Mouse (Mus musculus) stomach, embryonic 16.5 days (tissue): ENCODE results near the gene Myh1. TPM values are rescaled to one million over a fixed set of nuclear protein-coding genes. Genes with fewer than 3 reads are reported as not detected.

Experiments used
- ATAC-seq: fragments of 200-750 bp; cut with Nextera tagmentation; 2 replicates; pipeline ENCODE4 v1.8.0; 2017; ENCODE audit warnings: moderate number of reproducible peaks, moderate TSS enrichment; ENCODE audit not compliant: insufficient read depth, low FRiP score
- H3K27ac ChIP-seq: fragments of 300-500 bp; sonication (generic); 2 replicates; pipeline ENCODE4 v1.5.1; 2014; ENCODE audit warnings: low read length
- H3K27me3 ChIP-seq: fragments of 300-500 bp; sonication (generic); 2 replicates; pipeline ENCODE4 v1.6.1; 2014; ENCODE audit warnings: low read length, control low read depth, mixed read lengths; ENCODE audit not compliant: control insufficient read depth, insufficient read depth
- H3K36me3 ChIP-seq: fragments of 300-500 bp; sonication (generic); 2 replicates; pipeline ENCODE4 v1.6.1; 2014; ENCODE audit warnings: low read length; ENCODE audit not compliant: control insufficient read depth, insufficient read depth
- H3K4me1 ChIP-seq: fragments of 300-500 bp; sonication (generic); 2 replicates; pipeline ENCODE4 v1.6.1; 2014; ENCODE audit warnings: low read length, control low read depth, mixed read lengths; ENCODE audit not compliant: control insufficient read depth, insufficient read depth
- H3K4me2 ChIP-seq: fragments of 300-500 bp; sonication (generic); 2 replicates; pipeline ENCODE4 v1.6.1; 2014; ENCODE audit warnings: low read depth, low read length, mixed read lengths
- H3K4me3 ChIP-seq: fragments of 300-500 bp; sonication (generic); replicated peaks from 2 replicates; pipeline ENCODE4 v1.5.1; 2014; ENCODE audit warnings: mild to moderate bottlenecking, low read length
- H3K9ac ChIP-seq: fragments of 300-500 bp; sonication (generic); 2 replicates; pipeline ENCODE4 v1.6.1; 2014; ENCODE audit warnings: low read length
- H3K9me3 ChIP-seq: fragments of 300-500 bp; sonication (generic); replicated peaks from 2 replicates; pipeline ENCODE4 v1.6.1; 2016; ENCODE audit warnings: low read length, control low read depth; ENCODE audit not compliant: control insufficient read depth
- WGBS: fragments of 180-500 bp; shearing (Covaris S2); extraction: QIAGEN DNeasy Blood & Tissue Kit; methylation state at CpG from one replicate; pipeline ENCODE4 v1.1.7; 2014; 5-methylcytosine and 5-hydroxymethylcytosine counted together
- polyA plus RNA-seq: library from polyadenylated mRNA; unstranded; fragments of >200 nt; fragmentation: Nextera tagmentation; extraction: Ambion mirVana; gene quantifications from 2 replicates; pipeline ENCODE4 v1.2.1, GENCODE M21; 2015

Myh1 gene
- polyA plus RNA-seq, 1 experiment from 2014 or later, result 0.83 TPM

- Histone ChIP-seq H3K4me1 (no peaks in the 10 kb centered on the region), H3K36me3 (no peaks in the 10 kb centered on the region), H3K4me2 (no peak overlapping the region), H3K9ac (no peak overlapping the region), H3K9me3 (no peaks in the 10 kb centered on the region), H3K27ac (no peak overlapping the region), H3K27me3 (no peaks in the 10 kb centered on the region), H3K4me3 (no peak overlapping the region)
- no peak for ATAC-seq
- 50% methylated on average over 5 of the region's 5 CpGs for WGBS
These were observed 35.0 kb upstream of the Myh1 start for GRCm38 (mm10) chr11:67164851-67165250.

GRCm38 (mm10) chr11:67169301-67169700 lies 30.6 kb upstream of the Myh1 start:
- Histone ChIP-seq H3K27ac (no peak overlapping the region), H3K27me3 (no peaks in the 10 kb centered on the region), H3K4me3 (no peak overlapping the region), H3K4me1 (no peaks in the 10 kb centered on the region), H3K36me3 (no peaks in the 10 kb centered on the region), H3K9ac (no peak overlapping the region), H3K9me3 (no peaks in the 10 kb centered on the region), H3K4me2 (no peak overlapping the region)
- 60% methylated on average over 5 of the region's 5 CpGs for WGBS
- ATAC-seq, result no peak

- ATAC-seq, result no peak
- WGBS, result 85% methylated on average over 14 of the region's 14 CpGs
- no peaks in the 10 kb centered on the region for H3K4me1 ChIP-seq
- no peaks in the 10 kb centered on the region for H3K27me3 ChIP-seq
- no peaks in the 10 kb centered on the region for H3K36me3 ChIP-seq
- H3K27ac ChIP-seq, result no peak within 1 kb of the TSS
- no peaks in the 10 kb centered on the region for H3K9me3 ChIP-seq
- no peak within 1 kb of the TSS for H3K9ac ChIP-seq
- H3K4me2 ChIP-seq, result no peak within 1 kb of the TSS
- H3K4me3 ChIP-seq, result no peak within 1 kb of the TSS
These were observed 29.1 kb upstream of the Myh1 start, which contains the start of gene Myh2 for GRCm38 (mm10) chr11:67170727-67171126. Gene Myh2 (plus strand): TSS chr11:67171027.

- ATAC-seq, result no peak
- Histone ChIP-seq H3K36me3 (no peaks in the 10 kb centered on the region), H3K27ac (no peak overlapping the region), H3K9me3 (no peaks in the 10 kb centered on the region), H3K4me3 (no peak overlapping the region), H3K27me3 (no peaks in the 10 kb centered on the region), H3K4me1 (no peaks in the 10 kb centered on the region), H3K4me2 (no peak overlapping the region), H3K9ac (no peak overlapping the region)
- 51% methylated on average over 2 of the region's 2 CpGs for WGBS
These were observed 27.4 kb upstream of the Myh1 start for GRCm38 (mm10) chr11:67172439-67172838.

GRCm38 (mm10) chr11:67176376-67176775 lies 23.5 kb upstream of the Myh1 start:
- 75% methylated on average over 5 of the region's 5 CpGs for WGBS
- Histone ChIP-seq H3K9ac (no peak overlapping the region), H3K36me3 (no peaks in the 10 kb centered on the region), H3K9me3 (no peaks in the 10 kb centered on the region), H3K27me3 (no peaks in the 10 kb centered on the region), H3K4me3 (no peak overlapping the region), H3K4me2 (no peak overlapping the region), H3K27ac (no peak overlapping the region), H3K4me1 (no peaks in the 10 kb centered on the region)
- ATAC-seq, result no peak

- Histone ChIP-seq H3K9me3 (no peaks in the 10 kb centered on the region), H3K27me3 (no peaks in the 10 kb centered on the region), H3K4me2 (no peak overlapping the region), H3K9ac (no peak overlapping the region), H3K36me3 (no peaks in the 10 kb centered on the region), H3K4me1 (no peaks in the 10 kb centered on the region), H3K4me3 (no peak overlapping the region), H3K27ac (no peak overlapping the region)
- 77% methylated on average over 10 of the region's 10 CpGs for WGBS
- no peak for ATAC-seq
These were observed 9.5 kb upstream of the Myh1 start for GRCm38 (mm10) chr11:67190316-67190715.

GRCm38 (mm10) chr11:67190814-67191213 lies 9.0 kb upstream of the Myh1 start:
- H3K9ac ChIP-seq, result no peak overlapping the region
- no peaks in the 10 kb centered on the region for H3K36me3 ChIP-seq
- H3K9me3 ChIP-seq, result no peaks in the 10 kb centered on the region
- H3K4me2 ChIP-seq, result no peak overlapping the region
- H3K27ac ChIP-seq, result no peak overlapping the region
- H3K4me1 ChIP-seq, result no peaks in the 10 kb centered on the region
- no peak overlapping the region for H3K4me3 ChIP-seq
- ATAC-seq, result no peak
- 87% methylated on average over 2 of the region's 2 CpGs for WGBS
- no peaks in the 10 kb centered on the region for H3K27me3 ChIP-seq

- H3K4me2 ChIP-seq, result no peak overlapping the region
- H3K9ac ChIP-seq, result no peak overlapping the region
- no peaks in the 10 kb centered on the region for H3K9me3 ChIP-seq
- no peaks in the 10 kb centered on the region for H3K36me3 ChIP-seq
- no peaks in the 10 kb centered on the region for H3K27me3 ChIP-seq
- no peaks in the 10 kb centered on the region for H3K4me1 ChIP-seq
- no peak overlapping the region for H3K27ac ChIP-seq
- no peak overlapping the region for H3K4me3 ChIP-seq
- WGBS, result 88% methylated on average over 14 of the region's 14 CpGs
- ATAC-seq, result no peak
These were observed 8.4 kb upstream of the Myh1 start for GRCm38 (mm10) chr11:67191496-67191895.

- H3K4me2 ChIP-seq, result no peak overlapping the region
These were observed 531 bp upstream of the Myh1 start for GRCm38 (mm10) chr11:67199321-67199720.

GRCm38 (mm10) chr11:67204766-67205165 lies 4.9 kb downstream of the Myh1 start:
- ATAC-seq, result no peak
- Histone ChIP-seq H3K27me3 (no peaks in the 10 kb centered on the region), H3K9me3 (no peaks in the 10 kb centered on the region), H3K4me2 (no peak overlapping the region), H3K4me3 (no peak overlapping the region), H3K9ac (no peak overlapping the region), H3K4me1 (no peaks in the 10 kb centered on the region), H3K27ac (no peak overlapping the region), H3K36me3 (no peaks in the 10 kb centered on the region)
- 80% methylated on average over 3 of the region's 3 CpGs for WGBS

More at GRCm38 (mm10) chr11:67199321-67199720, 531 bp upstream of the Myh1 start:
- 49% methylated on average over 1 of the region's 1 CpGs for WGBS
- ATAC-seq, result no peak
- H3K4me1 ChIP-seq, result no peaks in the 10 kb centered on the region
- no peaks in the 10 kb centered on the region for H3K9me3 ChIP-seq
- no peak overlapping the region for H3K27ac ChIP-seq
- H3K36me3 ChIP-seq, result no peaks in the 10 kb centered on the region
- H3K9ac ChIP-seq, result no peak overlapping the region
- H3K4me3 ChIP-seq, result no peak overlapping the region
- H3K27me3 ChIP-seq, result no peaks in the 10 kb centered on the region
